Mouse (Mus musculus) midbrain, embryonic 15.5 days (tissue): Measurements from ENCODE around the gene Nrxn2. TPM values are rescaled to one million over a fixed set of nuclear protein-coding genes. Genes with fewer than 3 reads are reported as not detected.
A peak's percentile ranks its signal among the peaks of the same experiment; 100 is the strongest.

ENCODE experiments used
- ATAC-seq: fragments of 200-750 bp; cut with Nextera tagmentation; replicated peaks from 2 replicates; pipeline ENCODE4 v1.8.0; 2017; ENCODE audit warnings: moderate TSS enrichment
- H3K27ac ChIP-seq: fragments of 300-500 bp; sonication (generic); 2 replicates; pipeline ENCODE4 v1.5.1; 2015; ENCODE audit warnings: mild to moderate bottlenecking, inconsistent platforms
- H3K27me3 ChIP-seq: fragments of 300-500 bp; sonication (generic); replicated peaks from 2 replicates; pipeline ENCODE4 v1.6.1; 2015; ENCODE audit warnings: inconsistent platforms
- H3K36me3 ChIP-seq: fragments of 300-500 bp; sonication (generic); replicated peaks from 2 replicates; pipeline ENCODE4 v1.6.1; 2015; ENCODE audit warnings: inconsistent platforms
- H3K4me1 ChIP-seq: fragments of 300-500 bp; sonication (generic); 2 replicates; pipeline ENCODE4 v1.6.1; 2015; ENCODE audit warnings: inconsistent platforms
- H3K4me2 ChIP-seq: fragments of 300-500 bp; sonication (generic); 2 replicates; pipeline ENCODE4 v1.6.1; 2015; ENCODE audit warnings: inconsistent platforms, mild to moderate bottlenecking, moderate library complexity
- H3K4me3 ChIP-seq: fragments of 300-500 bp; sonication (generic); 2 replicates; pipeline ENCODE4 v1.5.1; 2015; ENCODE audit warnings: mild to moderate bottlenecking, inconsistent platforms
- H3K9ac ChIP-seq: fragments of 300-500 bp; sonication (generic); 2 replicates; pipeline ENCODE4 v1.6.1; 2015; ENCODE audit warnings: mild to moderate bottlenecking, inconsistent platforms
- H3K9me3 ChIP-seq: fragments of 300-500 bp; sonication (generic); 2 replicates; pipeline ENCODE4 v1.6.1; 2016; ENCODE audit warnings: inconsistent platforms
- WGBS: fragments of 180-500 bp; shearing (Covaris S2); methylation state at CpG from one replicate; pipeline ENCODE4 v1.1.7; 2015; ENCODE audit warnings: mixed read lengths; 5-methylcytosine and 5-hydroxymethylcytosine counted together
- polyA plus RNA-seq: library from polyadenylated mRNA; unstranded; fragments of >200 nt; fragmentation: Nextera tagmentation; extraction: Ambion mirVana; gene quantifications from 2 replicates; pipeline ENCODE4 v1.2.1, GENCODE M21; 2015

The Nrxn2 gene
- polyA plus RNA-seq, 1 experiment from 2014 or later, result 44.6 TPM

DNA sequence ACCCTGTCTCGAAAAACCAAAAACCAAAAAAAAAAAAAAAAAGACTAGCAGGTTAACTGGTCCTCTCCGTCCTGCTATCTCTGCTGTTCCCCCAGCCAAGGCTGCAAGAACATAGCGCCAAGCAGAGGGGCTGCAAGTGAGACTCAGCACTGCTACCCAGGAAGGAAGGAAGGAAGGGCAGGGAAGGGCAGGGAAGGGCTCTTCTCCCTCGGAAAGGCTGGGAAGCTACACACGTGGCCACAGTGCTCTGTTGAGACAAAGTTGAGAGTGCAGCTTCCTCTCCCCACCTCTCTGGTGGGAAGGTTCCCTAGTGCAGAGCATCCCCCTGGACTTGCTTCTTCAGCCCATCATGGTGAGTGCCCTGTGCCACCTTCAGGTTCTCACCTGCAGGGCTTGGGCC is 53.1 kb downstream of the Nrxn2 start:
- H3K27me3 ChIP-seq, result no peaks in the 10 kb centered on the region
- peaks cover 4% of the 10 kb centered on the region; the same call in 1 of the 2 replicates for H3K4me1 ChIP-seq
- no peak for ATAC-seq
- no peak overlapping the region for H3K27ac ChIP-seq
- H3K9me3 ChIP-seq, result no peaks in the 10 kb centered on the region
- H3K4me2 ChIP-seq, result no peak overlapping the region
- no peak overlapping the region for H3K4me3 ChIP-seq
- H3K36me3 ChIP-seq, result peaks cover 20% of the 10 kb centered on the region; the same call in 1 of the 2 replicates
- WGBS, result 73% methylated on average over 5 of the region's 5 CpGs
- no peak overlapping the region for H3K9ac ChIP-seq

DNA sequence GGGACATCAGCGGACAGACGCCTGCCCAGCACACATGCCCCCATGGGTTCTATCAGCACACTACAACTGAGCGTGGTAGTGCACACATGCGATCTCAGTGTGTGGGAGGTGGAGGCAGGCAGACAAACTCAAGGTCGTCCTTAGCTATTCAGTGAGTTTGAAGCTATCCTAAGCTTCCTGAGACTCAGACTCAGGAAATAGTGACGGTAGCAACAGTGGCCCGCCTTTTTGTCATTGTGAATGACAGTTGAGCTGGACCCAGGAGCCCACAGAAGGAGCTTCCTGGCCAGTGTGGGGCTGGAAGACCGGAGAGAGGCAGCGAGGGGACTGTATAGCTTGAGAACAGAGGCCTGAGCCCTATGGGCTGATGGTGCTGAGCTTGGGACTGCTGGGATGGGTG is 54.3 kb downstream of the Nrxn2 start:
- peaks cover 26% of the 10 kb centered on the region; the same call in 1 of the 2 replicates for H3K36me3 ChIP-seq
- no peak overlapping the region for H3K9ac ChIP-seq

DNA sequence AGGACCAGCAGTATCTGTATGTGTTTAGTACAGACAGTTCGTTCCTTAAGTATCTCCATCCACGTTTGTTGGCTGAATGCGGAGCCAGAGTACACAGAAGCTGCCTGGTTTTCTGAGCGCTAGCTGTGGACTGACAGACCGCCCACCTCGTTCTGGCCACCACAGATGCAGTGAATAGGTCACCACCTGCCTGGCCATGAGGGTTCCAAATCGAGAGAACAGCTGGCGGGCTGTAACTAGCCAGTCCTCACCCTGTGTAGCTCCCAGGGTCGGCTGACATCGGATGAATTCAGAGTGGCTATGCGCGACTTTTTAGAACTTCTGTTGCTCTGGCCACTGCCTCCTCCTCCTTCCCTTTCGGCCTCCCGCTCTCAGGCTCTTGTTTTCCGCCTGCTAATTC is 56.2 kb downstream of the Nrxn2 start:
- H3K4me2 ChIP-seq, result no peak overlapping the region
- no peak overlapping the region for H3K9ac ChIP-seq
- H3K4me3 ChIP-seq, result no peak overlapping the region
- H3K27me3 ChIP-seq, result no peaks in the 10 kb centered on the region
- peaks cover 26% of the 10 kb centered on the region; the same call in 1 of the 2 replicates for H3K36me3 ChIP-seq
- 37% methylated on average over 15 of the region's 15 CpGs for WGBS
- no peak for ATAC-seq
- no peaks in the 10 kb centered on the region for H3K9me3 ChIP-seq
- no peaks in the 10 kb centered on the region for H3K4me1 ChIP-seq
- no peak overlapping the region for H3K27ac ChIP-seq

More for the DNA sequence above, 54.3 kb downstream of the Nrxn2 start:
- H3K27me3 ChIP-seq, result no peaks in the 10 kb centered on the region
- ATAC-seq, result no peak
- H3K27ac ChIP-seq, result no peak overlapping the region
- H3K9me3 ChIP-seq, result no peaks in the 10 kb centered on the region
- H3K4me2 ChIP-seq, result no peak overlapping the region
- H3K4me1 ChIP-seq, result peaks cover 4% of the 10 kb centered on the region; the same call in 1 of the 2 replicates
- H3K4me3 ChIP-seq, result no peak overlapping the region
- WGBS, result 87% methylated on average over 9 of the region's 9 CpGs

DNA sequence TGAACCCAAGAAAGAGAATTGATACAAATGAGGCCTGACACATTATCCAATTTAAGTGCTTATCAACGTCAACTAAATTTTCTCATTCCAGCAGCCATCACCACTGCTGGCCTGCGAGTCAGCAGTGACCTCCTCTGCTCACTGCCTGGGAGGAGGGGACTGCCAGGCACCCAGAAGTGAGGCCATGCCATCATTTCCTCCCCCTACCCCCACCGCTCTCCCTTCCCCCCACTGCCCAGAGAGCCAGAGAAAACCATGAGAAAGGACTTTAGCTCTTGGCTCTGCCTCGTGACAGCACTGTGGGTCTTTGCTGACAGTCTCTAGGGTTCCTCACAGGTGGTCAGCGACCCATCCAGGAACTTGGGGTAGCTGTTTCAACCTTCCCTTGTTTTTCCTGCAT is 56.6 kb downstream of the Nrxn2 start:
- H3K4me2 ChIP-seq, result no peak overlapping the region
- no peak overlapping the region for H3K9ac ChIP-seq
- H3K27me3 ChIP-seq, result no peaks in the 10 kb centered on the region
- no peak overlapping the region for H3K4me3 ChIP-seq
- no peaks in the 10 kb centered on the region for H3K4me1 ChIP-seq
- H3K27ac ChIP-seq, result no peak overlapping the region
- H3K36me3 ChIP-seq, result peaks cover 26% of the 10 kb centered on the region; the same call in 1 of the 2 replicates
- no peaks in the 10 kb centered on the region for H3K9me3 ChIP-seq
- 40% methylated on average over 5 of the region's 5 CpGs for WGBS
- ATAC-seq, result no peak

DNA sequence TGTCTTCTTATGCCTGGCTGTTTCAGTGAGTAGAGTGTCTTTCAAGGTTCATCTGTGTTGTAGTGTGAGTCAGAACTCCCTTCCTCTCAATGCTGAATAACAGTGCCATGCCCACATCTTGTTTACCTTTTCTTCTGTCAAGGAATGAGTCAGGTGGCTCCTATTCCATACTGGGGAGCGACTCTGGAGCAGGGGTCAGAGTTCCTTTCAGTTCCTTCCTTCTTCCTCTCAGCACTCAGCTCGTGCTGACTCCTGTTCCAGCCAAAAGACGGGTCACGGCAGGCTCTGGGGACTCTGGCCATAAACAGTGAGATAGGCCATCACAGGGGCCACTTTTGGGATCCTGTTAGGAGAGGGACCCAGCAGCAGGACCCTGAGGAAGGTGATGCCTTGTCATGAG is 58.5 kb downstream of the Nrxn2 start:
- 81% methylated on average over 4 of the region's 4 CpGs for whole genome bisulfite sequencing
- H3K27me3 ChIP-seq, result no peaks in the 10 kb centered on the region
- H3K9ac ChIP-seq, result no peak overlapping the region
- H3K4me2 ChIP-seq, result no peak overlapping the region
- no peaks in the 10 kb centered on the region for H3K9me3 ChIP-seq
- no peak overlapping the region for H3K4me3 ChIP-seq
- H3K4me1 ChIP-seq, result no peaks in the 10 kb centered on the region
- no peak overlapping the region for H3K27ac ChIP-seq
- H3K36me3 ChIP-seq, result peaks cover 32% of the 10 kb centered on the region
- ATAC-seq, result no peak

DNA sequence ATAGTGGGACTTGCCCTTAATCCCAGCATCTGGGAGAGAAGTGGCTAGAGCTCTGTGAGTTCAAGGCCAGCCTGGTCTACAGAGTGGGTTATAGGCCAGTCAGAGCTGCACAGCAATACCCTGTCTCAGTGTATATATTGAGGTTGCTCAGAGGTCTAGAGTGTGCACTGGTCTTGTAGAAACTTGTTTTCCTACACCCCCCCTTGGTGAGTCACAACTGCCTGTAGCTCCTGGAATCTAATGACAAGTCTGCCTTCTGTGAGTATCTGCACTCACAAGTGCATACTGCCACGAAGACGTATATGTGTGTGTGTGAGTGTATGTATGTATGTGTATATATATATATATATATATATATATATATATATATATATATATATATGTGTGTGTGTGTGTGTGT is 60.0 kb downstream of the Nrxn2 start:
- H3K36me3 ChIP-seq, result peaks cover 26% of the 10 kb centered on the region
- no peaks in the 10 kb centered on the region for H3K27me3 ChIP-seq
- no peaks in the 10 kb centered on the region for H3K9me3 ChIP-seq
- H3K27ac ChIP-seq, result no peak overlapping the region
- H3K4me2 ChIP-seq, result no peak overlapping the region
- H3K4me3 ChIP-seq, result no peak overlapping the region
- 83% methylated on average over 2 of the region's 2 CpGs for WGBS
- H3K4me1 ChIP-seq, result no peaks in the 10 kb centered on the region
- H3K9ac ChIP-seq, result no peak overlapping the region
- ATAC-seq, result no peak

DNA sequence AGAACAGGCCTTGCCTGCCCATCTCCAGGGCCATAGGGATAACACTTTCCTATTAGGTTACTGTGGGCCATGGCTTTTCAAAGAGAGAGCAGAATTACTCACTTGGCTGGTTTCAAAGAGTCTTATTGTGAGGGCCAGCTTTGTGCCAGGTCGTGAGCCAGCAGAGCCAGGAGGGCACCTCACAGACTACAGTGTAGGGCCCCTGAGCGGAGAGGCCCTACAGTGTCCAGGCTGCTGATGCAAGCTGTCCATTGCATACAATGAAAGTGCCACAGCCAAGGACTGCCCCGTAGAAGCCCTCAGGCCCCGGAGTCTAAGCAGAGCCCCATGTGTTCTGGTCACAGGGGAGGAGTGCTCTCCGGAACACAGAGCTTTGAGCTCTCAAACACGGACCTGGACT is 64.4 kb downstream of the Nrxn2 start:
- WGBS, result 64% methylated on average over 6 of the region's 6 CpGs
- no peaks in the 10 kb centered on the region for H3K4me1 ChIP-seq
- ATAC-seq, result no peak

DNA sequence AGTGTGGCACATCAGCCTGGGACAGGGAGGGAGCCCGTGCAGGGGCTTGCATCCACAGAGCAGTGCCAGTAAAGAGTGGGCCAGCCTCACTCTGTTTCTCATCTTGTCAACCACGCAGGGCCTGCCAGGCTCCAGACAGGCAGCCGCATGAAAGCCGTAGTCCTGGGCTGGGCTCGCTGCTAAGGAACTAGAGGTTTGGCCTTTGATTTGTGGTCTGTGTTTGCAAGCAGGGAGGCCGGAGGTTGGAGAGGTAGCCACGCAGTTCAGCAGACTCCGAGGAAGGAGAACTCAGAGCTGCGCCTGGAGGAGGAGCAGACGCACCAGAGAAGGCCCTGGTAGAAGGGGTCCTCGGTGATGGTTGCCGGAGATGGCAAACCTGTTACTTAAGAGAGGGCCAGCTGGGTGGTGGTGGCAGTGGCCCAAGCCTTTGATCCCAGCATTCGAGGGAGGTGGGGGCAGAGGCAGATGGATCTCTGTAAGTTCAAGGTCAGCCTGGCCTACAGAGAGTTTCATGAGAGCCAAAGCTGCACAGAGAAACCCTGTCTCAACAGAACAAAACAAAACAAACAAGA is 66.6 kb downstream of the Nrxn2 start:
- Histone ChIP-seq H3K9ac (no peak overlapping the region), H3K27me3 (no peaks in the 10 kb centered on the region), H3K9me3 (no peaks in the 10 kb centered on the region), H3K4me2 (no peak overlapping the region), H3K4me1 (peaks cover 3% of the 10 kb centered on the region), H3K4me3 (no peak overlapping the region), H3K36me3 (peaks cover 11% of the 10 kb centered on the region), H3K27ac (no peak overlapping the region)
- no peak for ATAC-seq
- WGBS, result 86% methylated on average over 13 of the region's 13 CpGs

More for the DNA sequence above, 64.4 kb downstream of the Nrxn2 start:
- H3K36me3 ChIP-seq, result peaks cover 11% of the 10 kb centered on the region
- H3K9me3 ChIP-seq, result no peaks in the 10 kb centered on the region
- no peaks in the 10 kb centered on the region for H3K27me3 ChIP-seq
- H3K9ac ChIP-seq, result no peak overlapping the region
- H3K4me2 ChIP-seq, result no peak overlapping the region
- no peak overlapping the region for H3K27ac ChIP-seq
- H3K4me3 ChIP-seq, result no peak overlapping the region

DNA sequence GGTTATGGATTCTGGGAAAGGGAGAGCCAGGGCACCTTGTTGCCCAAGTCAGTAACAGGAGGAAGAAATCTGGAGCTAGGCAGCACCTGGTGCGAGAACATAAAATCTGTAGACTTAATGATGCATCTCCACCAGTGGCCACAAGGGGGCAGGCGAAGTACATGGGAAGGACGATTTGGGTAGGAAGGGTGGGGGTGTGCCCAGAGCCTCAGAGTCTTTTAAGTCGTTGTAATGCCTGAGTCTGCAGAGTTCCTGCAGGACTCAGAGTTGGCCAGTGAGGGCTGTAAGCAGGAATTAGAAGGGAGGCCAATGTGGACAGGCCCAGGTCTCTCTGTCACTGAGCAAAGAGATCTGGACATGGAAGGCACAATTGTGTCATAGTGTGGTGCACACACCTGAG is 70.5 kb downstream of the Nrxn2 start:
- Histone ChIP-seq H3K36me3 (no peaks in the 10 kb centered on the region), H3K27me3 (no peaks in the 10 kb centered on the region), H3K4me3 (no peak overlapping the region), H3K4me2 (no peak overlapping the region), H3K27ac (no peak overlapping the region), H3K9me3 (no peaks in the 10 kb centered on the region), H3K9ac (no peak overlapping the region), H3K4me1 (peaks cover 9% of the 10 kb centered on the region)
- 2% methylated on average over 4 of the region's 4 CpGs for WGBS
- ATAC-seq, result peak; percentile 65

DNA sequence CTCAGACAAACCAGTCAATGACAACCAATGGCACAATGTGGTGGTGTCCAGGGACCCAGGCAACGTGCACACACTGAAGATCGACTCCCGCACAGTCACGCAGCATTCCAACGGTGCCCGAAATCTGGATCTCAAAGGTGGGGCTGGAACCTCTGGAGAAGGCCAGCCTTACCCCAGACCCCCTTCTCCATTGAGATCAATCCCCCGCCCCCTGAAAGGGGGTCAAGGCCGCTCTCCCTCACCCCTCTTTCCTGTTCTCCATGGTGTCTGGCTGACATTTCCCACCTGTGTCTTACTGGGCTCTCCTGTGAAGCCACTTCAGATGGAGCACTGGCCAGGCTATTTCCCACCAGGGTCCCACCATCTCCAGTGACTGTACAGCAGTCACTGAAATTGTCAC is 73.0 kb downstream of the Nrxn2 start:
- ATAC-seq, result no peak
- no peak overlapping the region for H3K4me3 ChIP-seq
- no peaks in the 10 kb centered on the region for H3K36me3 ChIP-seq
- H3K9me3 ChIP-seq, result no peaks in the 10 kb centered on the region
- H3K27me3 ChIP-seq, result no peaks in the 10 kb centered on the region
- no peak overlapping the region for H3K4me2 ChIP-seq
- no peak overlapping the region; the same call in 1 of the 2 replicates for H3K9ac ChIP-seq
- no peak overlapping the region for H3K27ac ChIP-seq
- WGBS, result 82% methylated on average over 8 of the region's 8 CpGs
- peaks cover 25% of the 10 kb centered on the region for H3K4me1 ChIP-seq

DNA sequence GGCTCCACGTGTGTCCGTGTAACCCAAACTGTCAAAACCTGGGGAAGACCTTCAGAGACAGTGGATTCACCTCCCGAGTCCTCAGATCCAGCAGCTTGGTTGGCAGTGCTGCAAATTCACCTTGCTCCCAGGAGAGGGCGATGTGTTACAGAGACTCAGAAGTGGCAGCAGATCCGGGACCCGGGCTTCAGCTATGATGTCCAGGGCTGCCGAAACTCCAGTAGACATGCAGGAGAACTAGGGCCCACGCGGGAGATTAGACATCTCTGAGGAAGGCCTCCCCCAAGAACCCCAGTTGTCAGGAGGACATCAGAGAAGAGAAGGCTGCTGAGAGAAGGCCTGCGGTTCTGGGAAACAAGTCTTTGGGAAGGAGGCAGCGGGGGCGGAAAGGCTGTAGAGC is 73.6 kb downstream of the Nrxn2 start:
- no peaks in the 10 kb centered on the region for H3K9me3 ChIP-seq
- no peak overlapping the region for H3K4me3 ChIP-seq
- ATAC-seq, result no peak
- 20% methylated on average over 12 of the region's 12 CpGs for WGBS
- no peaks in the 10 kb centered on the region for H3K36me3 ChIP-seq
- no peak overlapping the region for H3K4me2 ChIP-seq
- no peak overlapping the region; the same call in 1 of the 2 replicates for H3K9ac ChIP-seq
- 0 out of 2 replicates have a peak overlapping the region, but pooled peaks have one; percentile 51 for H3K27ac ChIP-seq
- no peaks in the 10 kb centered on the region for H3K27me3 ChIP-seq
- peaks cover 29% of the 10 kb centered on the region for H3K4me1 ChIP-seq

DNA sequence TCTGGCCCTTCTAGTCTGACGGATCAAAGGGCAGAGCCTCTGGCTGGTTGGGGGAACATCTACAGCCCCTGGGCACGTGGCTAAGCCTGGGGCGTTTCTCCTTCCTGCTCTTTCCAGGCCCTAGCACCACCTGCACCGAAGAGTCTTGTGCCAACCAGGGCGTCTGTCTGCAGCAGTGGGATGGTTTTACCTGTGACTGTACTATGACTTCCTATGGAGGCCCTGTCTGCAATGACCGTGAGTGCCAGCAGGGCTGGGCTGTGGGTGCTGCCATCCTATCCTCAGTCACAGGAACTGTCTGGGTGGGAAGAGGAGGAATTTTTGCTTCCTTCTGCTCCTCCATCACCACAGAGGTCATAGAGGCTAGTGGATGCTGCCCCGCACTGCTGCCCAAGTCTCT is 74.7 kb downstream of the Nrxn2 start:
- Histone ChIP-seq H3K4me1 (peaks cover 29% of the 10 kb centered on the region), H3K27ac (no peak overlapping the region), H3K9me3 (no peaks in the 10 kb centered on the region), H3K27me3 (no peaks in the 10 kb centered on the region), H3K4me3 (no peak overlapping the region), H3K4me2 (no peak overlapping the region), H3K9ac (no peak overlapping the region), H3K36me3 (no peaks in the 10 kb centered on the region)
- no peak for ATAC-seq
- WGBS, result 84% methylated on average over 7 of the region's 7 CpGs

DNA sequence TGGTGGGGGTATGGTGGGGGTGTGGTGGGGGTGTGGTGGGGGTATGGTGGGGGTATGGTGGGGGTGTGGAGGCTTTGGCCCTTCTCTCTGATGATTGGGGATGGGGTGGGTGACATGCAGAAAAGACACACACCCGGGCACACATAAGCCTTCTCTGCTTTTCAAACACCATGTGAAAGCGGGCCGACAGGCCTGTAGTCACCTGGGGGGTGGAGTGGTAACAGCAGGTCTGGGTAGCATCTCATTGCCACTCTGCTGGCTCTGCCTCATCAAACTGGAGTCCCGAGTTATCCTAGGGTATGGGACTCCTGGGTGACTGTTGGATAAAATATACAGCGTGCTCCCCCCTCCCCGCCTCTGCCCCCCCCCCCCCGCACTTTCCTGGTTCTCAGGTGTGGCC is 75.5 kb downstream of the Nrxn2 start:
- Histone ChIP-seq H3K36me3 (no peaks in the 10 kb centered on the region), H3K27ac (no peak overlapping the region), H3K4me2 (no peak overlapping the region), H3K9ac (no peak overlapping the region), H3K4me3 (no peak overlapping the region), H3K4me1 (peaks cover 31% of the 10 kb centered on the region), H3K27me3 (no peaks in the 10 kb centered on the region), H3K9me3 (no peaks in the 10 kb centered on the region)
- 68% methylated on average over 6 of the region's 7 CpGs for WGBS
- ATAC-seq, result no peak
